ENCODE assay signal across 18 mouse cellular contexts in the genomic region with DNA sequence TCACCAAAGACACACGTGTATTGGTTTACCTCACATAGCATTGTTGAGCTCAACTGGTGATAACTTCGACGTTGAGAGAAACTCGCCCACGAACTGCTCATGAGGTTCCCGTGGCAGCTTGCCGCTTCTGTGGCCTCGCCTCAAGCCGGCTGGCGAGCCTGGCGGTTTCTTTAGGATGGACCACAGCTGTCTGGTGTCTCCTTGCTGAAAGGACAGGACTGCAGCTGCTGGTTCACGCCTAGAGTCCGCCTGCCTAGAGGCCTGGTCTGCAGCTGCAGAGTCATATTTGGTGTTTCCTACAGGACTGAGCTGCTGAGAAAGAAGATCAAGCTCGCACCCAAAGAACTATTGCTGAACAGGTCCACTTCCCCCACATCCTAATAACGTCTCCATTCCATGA. TPM values are rescaled to one million over a fixed set of nuclear protein-coding genes. Genes with fewer than 3 reads are reported as not detected.
A peak's percentile ranks its signal among the peaks of the same experiment; 100 is the strongest.
DNase-seq lines count a peak whose midpoint lies in the region; ATAC-seq and TF ChIP-seq lines count a peak whose summit lies in the region.
"Had no signal": no experiment of that assay in that cellular context is flagged by ENCODE, and none has a peak within 500 bp of the region (broad histone marks: within the 10 kb centered on the region; RNA-seq: fewer than 3 reads in every experiment).

No protein-coding gene starts in this region.

- H3K4me3 ChIP-seq in heart, adult 2 months = no peak overlapping the region
- H3K4me3 ChIP-seq in heart, embryonic 11.5 days (ENCODE audit: low read depth, low read length) = no peak overlapping the region
- no peak overlapping the region for H3K4me3 ChIP-seq in stomach, embryonic 14.5 days (ENCODE audit: low read depth, low read length)
- H3K4me3 ChIP-seq in stomach, postnatal 0 days (ENCODE audit: low read depth, low read length) = no peak overlapping the region
- H3K4me3 ChIP-seq: forebrain, embryonic 10.5 days; midbrain, embryonic 13.5 days had no signal

- no peak for ATAC-seq in heart, embryonic 11.5 days (replicated peaks; ENCODE audit: insufficient number of reproducible peaks, low FRiP score, low TSS enrichment)
- peak; percentile 49; the same call in 1 of the 2 replicates for ATAC-seq in stomach, embryonic 14.5 days (ENCODE audit: insufficient number of reproducible peaks, insufficient read depth, low FRiP score, low read depth)
- ATAC-seq in stomach, postnatal 0 days (ENCODE audit: low FRiP score, low TSS enrichment) = no peak
- no peak for ATAC-seq in erythroid progenitor cell, adult 5-6 weeks (replicated peaks; ENCODE audit: low FRiP score, poor library complexity, severe bottlenecking)
- ATAC-seq: inflammation-experienced regulatory T-cells, adult 6 months; midbrain, embryonic 13.5 days; Patski had no signal

- 67% methylated on average over 15 of the region's 15 CpGs for WGBS in heart, adult 2 months
- WGBS in heart, embryonic 11.5 days (ENCODE audit: insufficient replicate concordance) = 72% methylated on average over 15 of the region's 15 CpGs
- WGBS in stomach, embryonic 14.5 days = 56% methylated on average over 15 of the region's 15 CpGs
- WGBS in stomach, postnatal 0 days = 58% methylated on average over 15 of the region's 15 CpGs

- H3K36me3 ChIP-seq in heart, adult 2 months (ENCODE audit: control insufficient read depth, insufficient read depth, low read length) = no peaks in the 10 kb centered on the region
- no peaks in the 10 kb centered on the region for H3K36me3 ChIP-seq in heart, embryonic 11.5 days (ENCODE audit: control insufficient read depth, insufficient read depth, low read length)
- H3K36me3 ChIP-seq in stomach, embryonic 14.5 days (ENCODE audit: control insufficient read depth, insufficient read depth, low read length) = no peaks in the 10 kb centered on the region
- H3K36me3 ChIP-seq in stomach, postnatal 0 days (ENCODE audit: control insufficient read depth, insufficient read depth, low read length) = no peaks in the 10 kb centered on the region
- H3K36me3 ChIP-seq: forebrain, embryonic 10.5 days; midbrain, embryonic 13.5 days had no signal

- peak; percentile 43 to 45 for DNase-seq in heart, adult 2 months
- DNase-seq in stomach, postnatal 0 days (ENCODE audit: low spot score) = no peak
- DNase-seq in heart, postnatal 10 days = peak; percentile 74 to 75
- peak; percentile 25 to 74 for DNase-seq in lung, postnatal 4 days
- DNase-seq in adrenal gland, postnatal 4 days (ENCODE audit: low spot score in 2 of 2) = no peak
- DNase-seq: B cell, adult 2 months; cerebellum, adult 11-12 months; cerebellum, postnatal 36 days; gastrocnemius, postnatal 36 days; right cerebral cortex, adult 18-20 months had no signal

- no peak overlapping the region for H3K9ac ChIP-seq in heart, adult 2 months (ENCODE audit: low read depth, low read length)
- no peak overlapping the region for H3K9ac ChIP-seq in heart, embryonic 11.5 days (ENCODE audit: low read depth, low read length)
- no peak overlapping the region for H3K9ac ChIP-seq in stomach, embryonic 14.5 days (replicated peaks; ENCODE audit: low read depth, low read length)
- H3K9ac ChIP-seq in stomach, postnatal 0 days (ENCODE audit: low read length) = no peak overlapping the region
- H3K9ac ChIP-seq: midbrain, embryonic 13.5 days had no signal

- no peak overlapping the region for H3K27ac ChIP-seq in heart, adult 2 months
- H3K27ac ChIP-seq in heart, embryonic 11.5 days (ENCODE audit: low read depth, low read length) = no peak overlapping the region
- H3K27ac ChIP-seq in stomach, embryonic 14.5 days (ENCODE audit: low read length) = no peak overlapping the region
- H3K27ac ChIP-seq in stomach, postnatal 0 days (replicated peaks) = no peak overlapping the region
- H3K27ac ChIP-seq: forebrain, embryonic 10.5 days; midbrain, embryonic 13.5 days had no signal

- H3K4me1 ChIP-seq in heart, adult 2 months (ENCODE audit: control insufficient read depth, insufficient read depth, low read length) = no peaks in the 10 kb centered on the region
- no peaks in the 10 kb centered on the region for H3K4me1 ChIP-seq in heart, embryonic 11.5 days (ENCODE audit: control insufficient read depth, insufficient read depth, low read length)
- H3K4me1 ChIP-seq in stomach, embryonic 14.5 days (ENCODE audit: control insufficient read depth, insufficient read depth, low read length) = no peaks in the 10 kb centered on the region
- H3K4me1 ChIP-seq in stomach, postnatal 0 days (replicated peaks; ENCODE audit: control insufficient read depth, insufficient read depth) = no peaks in the 10 kb centered on the region
- H3K4me1 ChIP-seq: forebrain, embryonic 10.5 days; midbrain, embryonic 13.5 days had no signal

- intact Hi-C loops in heart, adult 2 months (cut with DNase I) = no loop called here
- intact Hi-C loops in heart, postnatal 10 days (cut with DNase I) = no loop called here

- no peaks in the 10 kb centered on the region for H3K9me3 ChIP-seq in heart, embryonic 11.5 days (replicated peaks; ENCODE audit: control insufficient read depth, low read length)
- no peaks in the 10 kb centered on the region for H3K9me3 ChIP-seq in stomach, embryonic 14.5 days (ENCODE audit: control insufficient read depth, low read depth, low read length)
- no peaks in the 10 kb centered on the region for H3K9me3 ChIP-seq in stomach, postnatal 0 days (ENCODE audit: control insufficient read depth, low read length)
- H3K9me3 ChIP-seq: forebrain, embryonic 10.5 days; midbrain, embryonic 13.5 days had no signal

- TF ChIP-seq EP300 in heart, adult 2 months (IDR thresholded peaks at IDR 0.05; ENCODE audit: insufficient read depth, low read depth, low read length) = no peak
- TF ChIP-seq EP300 in stomach, postnatal 0 days (optimal IDR thresholded peaks at IDR 0.05) = no peak

- no peaks in the 10 kb centered on the region for H3K27me3 ChIP-seq in heart, adult 2 months (ENCODE audit: control insufficient read depth, insufficient read depth, low read length)
- H3K27me3 ChIP-seq in heart, embryonic 11.5 days (ENCODE audit: control insufficient read depth, insufficient read depth, low read length) = no peaks in the 10 kb centered on the region
- H3K27me3 ChIP-seq in stomach, embryonic 14.5 days (ENCODE audit: control insufficient read depth, insufficient read depth, low read length) = no peaks in the 10 kb centered on the region
- no peaks in the 10 kb centered on the region for H3K27me3 ChIP-seq in stomach, postnatal 0 days (ENCODE audit: control insufficient read depth, insufficient read depth, low read length)
- H3K27me3 ChIP-seq: midbrain, embryonic 13.5 days; Patski had no signal

- H3K4me2 ChIP-seq in heart, embryonic 11.5 days = no peak overlapping the region
- H3K4me2 ChIP-seq in stomach, embryonic 14.5 days (replicated peaks; ENCODE audit: low read depth, low read length) = no peak overlapping the region
- H3K4me2 ChIP-seq in stomach, postnatal 0 days (replicated peaks; ENCODE audit: low read depth) = no peak overlapping the region
- H3K4me2 ChIP-seq: liver, embryonic 11.5 days; midbrain, embryonic 13.5 days had no signal

- no peaks in the 10 kb centered on the region for H3K79me2 ChIP-seq in heart, adult 2 months (replicated peaks; ENCODE audit: control insufficient read depth, insufficient read depth, low read length)

- TF ChIP-seq CTCF in heart, adult 2 months (IDR thresholded peaks at IDR 0.05) = no peak
- no peak for TF ChIP-seq CTCF in stomach, postnatal 0 days (IDR thresholded peaks at IDR 0.05; ENCODE audit: low read depth)

- TF ChIP-seq POLR2A in heart, adult 2 months (IDR thresholded peaks at IDR 0.05; ENCODE audit: insufficient read depth, low read depth, low read length) = no peak

RNA-seq across cellular contexts. Expression of gene Uspl1, which starts 55.7 kb away (rescaled TPM):
- total RNA-seq in heart, adult 2 months (2021) = 10 to 100 TPM; 17.5 to 21.0 TPM
- polyA plus RNA-seq in heart, adult 2 months (2012; rRNA removed) = 7.4 and 13.4 TPM in 2 replicates
- polyA plus RNA-seq in heart, embryonic 11.5 days (2014; fragmentation: Nextera tagmentation; extraction: Ambion mirVana) = 40.3 and 42.8 TPM in 2 replicates
- 51.6 and 54.4 TPM in 2 replicates for polyA plus RNA-seq in stomach, embryonic 14.5 days (2014; fragmentation: Nextera tagmentation; extraction: Ambion mirVana)
- 14.8 and 15.5 TPM in 2 replicates for polyA plus RNA-seq in stomach, postnatal 0 days (2015; fragmentation: Nextera tagmentation; extraction: Ambion mirVana)
- total RNA-seq in heart, postnatal 10 days (2021) = 10 to 100 TPM; 19.1 to 23.6 TPM
- total RNA-seq in adrenal gland, postnatal 4 days (2021) = 10 to 100 TPM; 38.9 to 39.9 TPM
- total RNA-seq in erythroid progenitor cell, adult 5-6 weeks (2015; ENCODE audit: low replicate concordance) = 26.4 and 42.9 TPM in 2 replicates
- 22.1 and 31.8 TPM in 2 replicates for total RNA-seq in erythroid progenitor cell, adult 5-6 weeks (2017; ENCODE audit: low replicate concordance)

RNA-seq across cellular contexts. Expression of gene Hmgb1, which starts 55.8 kb away (rescaled TPM):
- total RNA-seq in heart, adult 2 months (2021) = 100 to 1,000 TPM in 1 of 2 experiments, 10 to 100 TPM in 1; 88.9 to 103 TPM
- 23.7 and 42.4 TPM in 2 replicates for polyA plus RNA-seq in heart, adult 2 months (2012; rRNA removed)
- 871 and 1,031 TPM in 2 replicates for polyA plus RNA-seq in heart, embryonic 11.5 days (2014; fragmentation: Nextera tagmentation; extraction: Ambion mirVana)
- polyA plus RNA-seq in stomach, embryonic 14.5 days (2014; fragmentation: Nextera tagmentation; extraction: Ambion mirVana) = 1,555 and 1,628 TPM in 2 replicates
- 653 and 712 TPM in 2 replicates for polyA plus RNA-seq in stomach, postnatal 0 days (2015; fragmentation: Nextera tagmentation; extraction: Ambion mirVana)
- 100 to 1,000 TPM; 174 to 190 TPM for total RNA-seq in heart, postnatal 10 days (2021)
- 100 to 1,000 TPM; 314 to 324 TPM for total RNA-seq in adrenal gland, postnatal 4 days (2021)
- 681 and 819 TPM in 2 replicates for total RNA-seq in erythroid progenitor cell, adult 5-6 weeks (2015; ENCODE audit: low replicate concordance)
- 585 and 610 TPM in 2 replicates for total RNA-seq in erythroid progenitor cell, adult 5-6 weeks (2017; ENCODE audit: low replicate concordance)

Comparison
In these comparisons a context has a peak if more than half of its experiments do, and no peak if none do; other contexts are left out.
1. DNase-seq: peak in heart, adult 2 months (2 of 2), heart, postnatal 10 days (2 of 2) and lung, postnatal 4 days (2 of 2); none in stomach, postnatal 0 days (single experiment) and adrenal gland, postnatal 4 days (0 of 2).